Mouse (Mus musculus) CH12.LX (cell line): ENCODE results near the gene Cux1.

Source experiments
- CTCF ChIP-seq, 2 experiments: IDR thresholded peaks in 1 of 2; conservative IDR thresholded peaks in 1 of 2; 2 replicates each; pipeline ENCODE4 v1.5.1; 2011 to 2012; ENCODE audit warnings: low read depth in 2 of 2, low read length in 2 of 2, improper control_type of control experiment in 1 of 2, inconsistent platforms in 1 of 2, mild to moderate bottlenecking in 1 of 2, moderate library complexity in 1 of 2
- E2F4 ChIP-seq: IDR thresholded peaks from 2 replicates; pipeline ENCODE4 v1.6.1; 2011; ENCODE audit warnings: low read depth, low read length, improper control_type of control experiment; ENCODE audit not compliant: insufficient replicate concordance
- ELF1 ChIP-seq: IDR thresholded peaks from 2 replicates; pipeline ENCODE4 v1.6.1; 2014; ENCODE audit warnings: low read depth, mild to moderate bottlenecking, inconsistent platforms, low read length, improper control_type of control experiment
- EP300 ChIP-seq: IDR thresholded peaks from 2 replicates; pipeline ENCODE4 v1.6.1; 2011; ENCODE audit warnings: low read length, improper control_type of control experiment
- JUN ChIP-seq: IDR thresholded peaks from 2 replicates; pipeline ENCODE4 v1.6.1; 2011; ENCODE audit warnings: low read depth, mild to moderate bottlenecking, low read length, improper control_type of control experiment, moderate library complexity; ENCODE audit not compliant: insufficient read depth
- MAX ChIP-seq: IDR thresholded peaks from 2 replicates; pipeline ENCODE4 v1.6.1; 2011; ENCODE audit warnings: low read length, improper control_type of control experiment
- MYC ChIP-seq: IDR thresholded peaks from 2 replicates; pipeline ENCODE4 v1.6.1; 2011; ENCODE audit warnings: low read depth, mild to moderate bottlenecking, improper control_type of control experiment, low read length
- POLR2A ChIP-seq: IDR thresholded peaks from 2 replicates; pipeline ENCODE4 v1.6.1; 2011; ENCODE audit warnings: low read depth, mild to moderate bottlenecking, improper control_type of control experiment, low read length
- SIN3A ChIP-seq: IDR thresholded peaks from 2 replicates; pipeline ENCODE4 v1.6.1; 2012; ENCODE audit warnings: low read length, improper control_type of control experiment, inconsistent platforms
- SMC3 ChIP-seq: IDR thresholded peaks from 2 replicates; pipeline ENCODE4 v1.6.1; 2011; ENCODE audit warnings: low read depth, low read length, improper control_type of control experiment
- ZMIZ1 ChIP-seq: IDR thresholded peaks from 2 replicates; pipeline ENCODE4 v1.6.1; 2012; ENCODE audit warnings: low read depth, mild to moderate bottlenecking, inconsistent platforms, low read length, improper control_type of control experiment

GRCm38 (mm10) chr5:136382261-136383005, 184.9 kb downstream of the Cux1 start:
- TF ChIP-seq E2F4 (no peak), CTCF (conservative IDR thresholded peaks at IDR 0.05 in 1 of 2, IDR thresholded peaks at IDR 0.05 in 1 of 2; ENCODE audit: low read depth in 2 of 2, low read length in 2 of 2) (no peak), MAX (no peak), SIN3A (no peak), EP300 (no peak), ZMIZ1 (no peak), MYC (no peak), POLR2A (no peak), SMC3 (no peak), JUN (no peak), ELF1 (no peak)
